Mouse (Mus musculus): Measurements from ENCODE around the gene Catsperg1. TPM values are rescaled to one million over a fixed set of nuclear protein-coding genes. Genes with fewer than 3 reads are reported as not detected.
"Not testable (repeated sequence)": the region's sequence is repeated elsewhere in the genome, so short reads cannot be mapped to it uniquely, and the experiment has no call there.

Gene Catsperg1
- polyA plus RNA-seq, 1 experiment from 2014 or later = 0.78 TPM

GRCm38 (mm10) chr7:29144006-29144405, 69.8 kb downstream of the Catsperg1 start:
- WGBS = 84% methylated on average over 3 of the region's 4 CpGs
- ATAC-seq (replicated peaks; ENCODE audit: low FRiP score, low TSS enrichment, low read depth) = no peak

GRCm38 (mm10) chr7:29141416-29141815, 72.4 kb downstream of the Catsperg1 start:
- ATAC-seq (replicated peaks; ENCODE audit: low FRiP score, low TSS enrichment, low read depth) (no peak), DNase-seq (ENCODE audit: low spot score) (no peak)
- Histone ChIP-seq H3K4me1 (replicated peaks; ENCODE audit: control insufficient read depth, insufficient read depth, low read length) (no peaks in the 10 kb centered on the region), H3K9ac (ENCODE audit: low read length) (no peak overlapping the region), H3K9me3 (ENCODE audit: control insufficient read depth, low read length) (no peaks in the 10 kb centered on the region), H3K27ac (ENCODE audit: low read depth) (no peak overlapping the region), H3K36me3 (ENCODE audit: control insufficient read depth, insufficient read depth, low read length) (no peaks in the 10 kb centered on the region), H3K27me3 (replicated peaks; ENCODE audit: control insufficient read depth, insufficient read depth, low read length) (no peaks in the 10 kb centered on the region), H3K4me2 (ENCODE audit: low read length) (no peak overlapping the region), H3K4me3 (ENCODE audit: low read depth, low read length) (no peak overlapping the region)
- 76% methylated on average over 8 of the region's 8 CpGs for WGBS

More at GRCm38 (mm10) chr7:29144006-29144405, 69.8 kb downstream of the Catsperg1 start:
- Histone ChIP-seq H3K9me3 (ENCODE audit: control insufficient read depth, low read length) (no peaks in the 10 kb centered on the region), H3K27ac (ENCODE audit: low read depth) (no peak overlapping the region), H3K4me2 (ENCODE audit: low read length) (no peak overlapping the region), H3K9ac (ENCODE audit: low read length) (no peak overlapping the region), H3K27me3 (replicated peaks; ENCODE audit: control insufficient read depth, insufficient read depth, low read length) (no peaks in the 10 kb centered on the region), H3K4me3 (ENCODE audit: low read depth, low read length) (no peak overlapping the region), H3K36me3 (ENCODE audit: control insufficient read depth, insufficient read depth, low read length) (no peaks in the 10 kb centered on the region), H3K4me1 (replicated peaks; ENCODE audit: control insufficient read depth, insufficient read depth, low read length) (no peaks in the 10 kb centered on the region)
- no peak for DNase-seq (ENCODE audit: low spot score)

GRCm38 (mm10) chr7:29139237-29139636, 74.6 kb downstream of the Catsperg1 start:
- H3K4me1 ChIP-seq (replicated peaks; ENCODE audit: control insufficient read depth, insufficient read depth, low read length); H3K9ac ChIP-seq (ENCODE audit: low read length); H3K4me3 ChIP-seq (ENCODE audit: low read depth, low read length); H3K27ac ChIP-seq (ENCODE audit: low read depth); DNase-seq (ENCODE audit: low spot score); H3K4me2 ChIP-seq (ENCODE audit: low read length); H3K9me3 ChIP-seq (ENCODE audit: control insufficient read depth, low read length); H3K36me3 ChIP-seq (ENCODE audit: control insufficient read depth, insufficient read depth, low read length); H3K27me3 ChIP-seq (replicated peaks; ENCODE audit: control insufficient read depth, insufficient read depth, low read length); ATAC-seq (replicated peaks; ENCODE audit: low FRiP score, low TSS enrichment, low read depth): not testable (repeated sequence)
- WGBS = 88% methylated on average over 3 of the region's 4 CpGs

GRCm38 (mm10) chr7:29137429-29137828, 76.4 kb downstream of the Catsperg1 start:
- Histone ChIP-seq H3K4me1 (replicated peaks; ENCODE audit: control insufficient read depth, insufficient read depth, low read length) (0 out of 2 replicates have a peak, but pooled peaks cover 10% of the 10 kb centered on the region), H3K9me3 (ENCODE audit: control insufficient read depth, low read length) (no peaks in the 10 kb centered on the region), H3K27me3 (replicated peaks; ENCODE audit: control insufficient read depth, insufficient read depth, low read length) (no peaks in the 10 kb centered on the region), H3K4me2 (ENCODE audit: low read length) (no peak overlapping the region), H3K36me3 (ENCODE audit: control insufficient read depth, insufficient read depth, low read length) (no peaks in the 10 kb centered on the region), H3K9ac (ENCODE audit: low read length) (no peak overlapping the region), H3K27ac (ENCODE audit: low read depth) (no peak overlapping the region), H3K4me3 (ENCODE audit: low read depth, low read length) (no peak overlapping the region)
- no peak for DNase-seq (ENCODE audit: low spot score)
- 39% methylated on average over 16 of the region's 16 CpGs for WGBS
- ATAC-seq (replicated peaks; ENCODE audit: low FRiP score, low TSS enrichment, low read depth) = no peak

GRCm38 (mm10) chr7:29134693-29135386, 79.0 kb downstream of the Catsperg1 start, which contains the start of gene Rasgrp4:
Gene Rasgrp4 (plus strand): TSS chr7:29134851.
- peak within 1 kb of the TSS; percentile 16; the same call in 1 of the 2 replicates for H3K9ac ChIP-seq (ENCODE audit: low read length)
- DNase-seq (ENCODE audit: low spot score) = peak; percentile 63
- no peaks in the 10 kb centered on the region for H3K36me3 ChIP-seq (ENCODE audit: control insufficient read depth, insufficient read depth, low read length)
- H3K4me2 ChIP-seq (ENCODE audit: low read length) = peak within 1 kb of the TSS; percentile 49
- no peak within 1 kb of the TSS for H3K27ac ChIP-seq (ENCODE audit: low read depth)
- no peaks in the 10 kb centered on the region for H3K27me3 ChIP-seq (replicated peaks; ENCODE audit: control insufficient read depth, insufficient read depth, low read length)
- 2% methylated on average over 17 of the region's 20 CpGs for WGBS
- no peak; the same call in 1 of the 2 replicates for ATAC-seq (replicated peaks; ENCODE audit: low FRiP score, low TSS enrichment, low read depth)
- H3K4me1 ChIP-seq (replicated peaks; ENCODE audit: control insufficient read depth, insufficient read depth, low read length) = 0 out of 2 replicates have a peak, but pooled peaks cover 10% of the 10 kb centered on the region
- peak within 1 kb of the TSS; percentile 25 for H3K4me3 ChIP-seq (ENCODE audit: low read depth, low read length)
- H3K9me3 ChIP-seq (ENCODE audit: control insufficient read depth, low read length) = no peaks in the 10 kb centered on the region

GRCm38 (mm10) chr7:29134230-29134629, 79.6 kb downstream of the Catsperg1 start:
- no peak for ATAC-seq (replicated peaks; ENCODE audit: low FRiP score, low TSS enrichment, low read depth)
- no peaks in the 10 kb centered on the region for H3K9me3 ChIP-seq (ENCODE audit: control insufficient read depth, low read length)
- H3K4me1 ChIP-seq (replicated peaks; ENCODE audit: control insufficient read depth, insufficient read depth, low read length) = 0 out of 2 replicates have a peak, but pooled peaks cover 10% of the 10 kb centered on the region
- peak overlapping the region; percentile 49 for H3K4me2 ChIP-seq (ENCODE audit: low read length)
- H3K36me3 ChIP-seq (ENCODE audit: control insufficient read depth, insufficient read depth, low read length) = no peaks in the 10 kb centered on the region
- no peak overlapping the region for H3K9ac ChIP-seq (ENCODE audit: low read length)
- 4% methylated on average over 3 of the region's 4 CpGs for WGBS
- no peaks in the 10 kb centered on the region for H3K27me3 ChIP-seq (replicated peaks; ENCODE audit: control insufficient read depth, insufficient read depth, low read length)
- no peak overlapping the region for H3K27ac ChIP-seq (ENCODE audit: low read depth)
- H3K4me3 ChIP-seq (ENCODE audit: low read depth, low read length) = peak overlapping the region; percentile 25; the same call in 1 of the 2 replicates
- DNase-seq (ENCODE audit: low spot score) = no peak

Other genes with a start within 250 kb of the Catsperg1 start
- gene Eif3k, start 232.2 kb downstream of the Catsperg1 start, polyA plus RNA-seq (2014; fragmentation: Nextera tagmentation; extraction: Ambion mirVana) = 444 and 452 TPM in 2 replicates
- 10.0 and 11.6 TPM in 2 replicates for gene Map4k1, start 232.0 kb downstream of the Catsperg1 start, polyA plus RNA-seq (2014; fragmentation: Nextera tagmentation; extraction: Ambion mirVana)
- gene Ryr1, start 88.9 kb downstream of the Catsperg1 start, polyA plus RNA-seq (2014; fragmentation: Nextera tagmentation; extraction: Ambion mirVana) = 0.70 and 0.80 TPM in 2 replicates
- 0.54 and 0.96 TPM in 2 replicates for gene Rasgrp4, start 79.2 kb downstream of the Catsperg1 start, polyA plus RNA-seq (2014; fragmentation: Nextera tagmentation; extraction: Ambion mirVana)
- 25.9 and 26.1 TPM in 2 replicates for gene Fam98c, start 57.8 kb downstream of the Catsperg1 start, polyA plus RNA-seq (2014; fragmentation: Nextera tagmentation; extraction: Ambion mirVana)
- gene Ggn, start 43.8 kb downstream of the Catsperg1 start, polyA plus RNA-seq (2014; fragmentation: Nextera tagmentation; extraction: Ambion mirVana) = 0.58 and 1.0 TPM in 2 replicates
- gene Spred3, start 43.6 kb downstream of the Catsperg1 start, polyA plus RNA-seq (2014; fragmentation: Nextera tagmentation; extraction: Ambion mirVana) = 3.8 and 4.7 TPM in 2 replicates
- 277 and 280 TPM in 2 replicates for gene Psmd8, start 33.3 kb downstream of the Catsperg1 start, polyA plus RNA-seq (2014; fragmentation: Nextera tagmentation; extraction: Ambion mirVana)
- 0.65 and 0.86 TPM in 2 replicates for gene Kcnk6, start 18.5 kb upstream of the Catsperg1 start, polyA plus RNA-seq (2014; fragmentation: Nextera tagmentation; extraction: Ambion mirVana)
- 94.3 and 97.3 TPM in 2 replicates for gene Yif1b, start 24.3 kb upstream of the Catsperg1 start, polyA plus RNA-seq (2014; fragmentation: Nextera tagmentation; extraction: Ambion mirVana)
- 76.9 and 111 TPM in 2 replicates for gene 2200002D01Rik, start 34.4 kb upstream of the Catsperg1 start, polyA plus RNA-seq (2014; fragmentation: Nextera tagmentation; extraction: Ambion mirVana)
- gene Spint2, start 67.9 kb upstream of the Catsperg1 start, polyA plus RNA-seq (2014; fragmentation: Nextera tagmentation; extraction: Ambion mirVana) = 470 and 522 TPM in 2 replicates
- gene Ppp1r14a, start 75.3 kb upstream of the Catsperg1 start, polyA plus RNA-seq (2014; fragmentation: Nextera tagmentation; extraction: Ambion mirVana) = 59.7 and 66.5 TPM in 2 replicates
- gene Dpf1, start 89.9 kb upstream of the Catsperg1 start, polyA plus RNA-seq (2014; fragmentation: Nextera tagmentation; extraction: Ambion mirVana) = 7.4 and 8.8 TPM in 2 replicates

Data from intestine, embryonic 14.5 days (tissue).